Mouse (Mus musculus) bone marrow macrophage, adult 2 months (primary cell): ENCODE measurements around the gene Gm21915.

Experiments
- CTCF ChIP-seq: IDR thresholded peaks from 2 replicates; pipeline ENCODE4 v1.5.1; 2012; ENCODE audit warnings: low read depth, mild to moderate bottlenecking, low read length, moderate library complexity
- POLR2A ChIP-seq: IDR thresholded peaks from 2 replicates; pipeline ENCODE4 v1.6.1; 2012; ENCODE audit warnings: mild to moderate bottlenecking, low read depth, low read length, borderline replicate concordance

DNA sequence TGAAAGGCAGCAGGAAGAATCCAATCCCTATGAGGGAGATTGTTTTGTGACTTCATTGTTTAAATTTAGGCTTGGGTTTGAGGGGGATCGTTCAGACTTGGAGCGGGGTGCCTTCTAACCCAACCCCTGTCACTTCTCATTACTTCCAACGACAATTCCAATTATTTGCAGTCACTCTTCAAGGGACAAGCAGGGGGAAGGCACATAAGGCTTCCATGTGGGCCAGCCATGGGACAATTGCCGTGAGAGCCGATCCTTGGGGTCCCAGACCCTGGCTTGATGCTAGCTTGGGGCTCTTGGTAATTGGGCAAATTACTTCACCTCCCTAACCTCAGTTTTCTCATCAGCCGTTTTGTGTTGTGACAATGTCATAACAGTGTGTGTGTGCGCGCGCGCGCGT, 23.9 kb downstream of the Gm21915 start:
- TF ChIP-seq POLR2A, result no peak
- TF ChIP-seq CTCF, result no peak
